Mouse (Mus musculus): ENCODE measurements around the gene Pnpla1. TPM values are rescaled to one million over a fixed set of nuclear protein-coding genes. Genes with fewer than 3 reads are reported as not detected.

Gene Pnpla1
- polyA plus RNA-seq, 1 experiment from 2014 or later = 1.2 TPM

GRCm38 (mm10) chr17:28850511-28850910, 7.7 kb upstream of the Pnpla1 start:
- Histone ChIP-seq H3K27me3 (replicated peaks) (no peaks in the 10 kb centered on the region), H3K9me3 (no peaks in the 10 kb centered on the region), H3K36me3 (no peaks in the 10 kb centered on the region), H3K4me1 (replicated peaks) (0 out of 2 replicates have a peak, but pooled peaks cover under 1% of the 10 kb centered on the region), H3K4me3 (replicated peaks) (no peak overlapping the region; the same call in 1 of the 2 replicates), H3K4me2 (replicated peaks) (peak overlapping the region; percentile 52; the same call in 1 of the 2 replicates), H3K9ac (no peak overlapping the region), H3K27ac (no peak overlapping the region)
- no peak for ATAC-seq
- WGBS = 87% methylated on average over 5 of the region's 5 CpGs

DNA sequence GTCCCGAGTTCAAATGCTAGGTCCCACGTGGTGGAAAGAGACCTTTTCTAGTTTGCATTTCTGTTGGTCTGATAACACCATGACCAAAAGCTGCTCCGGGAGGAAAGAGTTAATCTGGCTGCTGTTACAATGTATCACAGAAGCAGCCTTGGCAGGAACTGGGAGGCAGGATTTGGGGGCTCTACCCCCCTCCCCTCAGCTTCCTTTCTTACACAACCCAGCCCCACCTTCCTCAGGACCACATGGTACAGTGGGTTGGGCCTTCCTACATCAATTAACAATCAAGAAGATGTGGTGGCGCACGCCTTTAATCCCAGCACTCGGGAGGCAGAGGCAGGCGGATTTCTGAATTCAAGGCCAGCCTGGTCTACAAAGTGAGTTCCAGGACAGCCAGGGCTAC, 3.8 kb upstream of the Pnpla1 start:
- no peak for ATAC-seq
- no peaks in the 10 kb centered on the region for H3K27me3 ChIP-seq (replicated peaks)
- H3K36me3 ChIP-seq = no peaks in the 10 kb centered on the region
- H3K27ac ChIP-seq = no peak overlapping the region
- no peak overlapping the region for H3K4me2 ChIP-seq (replicated peaks)
- no peak overlapping the region for H3K9ac ChIP-seq
- no peak overlapping the region for H3K4me3 ChIP-seq (replicated peaks)
- WGBS = 83% methylated on average over 7 of the region's 7 CpGs
- H3K4me1 ChIP-seq (replicated peaks) = 0 out of 2 replicates have a peak, but pooled peaks cover 6% of the 10 kb centered on the region
- no peaks in the 10 kb centered on the region for H3K9me3 ChIP-seq

GRCm38 (mm10) chr17:28855166-28855885, 2.9 kb upstream of the Pnpla1 start:
- ATAC-seq = peak; percentile 63
- no peak overlapping the region for H3K9ac ChIP-seq
- 0 out of 2 replicates have a peak, but pooled peaks cover 6% of the 10 kb centered on the region for H3K4me1 ChIP-seq (replicated peaks)
- H3K27ac ChIP-seq = peak overlapping the region; percentile 17; the same call in 1 of the 2 replicates
- WGBS = 62% methylated on average over 9 of the region's 9 CpGs
- H3K4me2 ChIP-seq (replicated peaks) = no peak overlapping the region
- no peaks in the 10 kb centered on the region for H3K27me3 ChIP-seq (replicated peaks)
- H3K4me3 ChIP-seq (replicated peaks) = no peak overlapping the region
- H3K36me3 ChIP-seq = no peaks in the 10 kb centered on the region
- H3K9me3 ChIP-seq = no peaks in the 10 kb centered on the region

GRCm38 (mm10) chr17:28856030-28856429, 2.2 kb upstream of the Pnpla1 start:
- WGBS = 66% methylated on average over 3 of the region's 3 CpGs
- 0 out of 2 replicates have a peak overlapping the region, but pooled peaks have one; percentile 17 for H3K27ac ChIP-seq

DNA sequence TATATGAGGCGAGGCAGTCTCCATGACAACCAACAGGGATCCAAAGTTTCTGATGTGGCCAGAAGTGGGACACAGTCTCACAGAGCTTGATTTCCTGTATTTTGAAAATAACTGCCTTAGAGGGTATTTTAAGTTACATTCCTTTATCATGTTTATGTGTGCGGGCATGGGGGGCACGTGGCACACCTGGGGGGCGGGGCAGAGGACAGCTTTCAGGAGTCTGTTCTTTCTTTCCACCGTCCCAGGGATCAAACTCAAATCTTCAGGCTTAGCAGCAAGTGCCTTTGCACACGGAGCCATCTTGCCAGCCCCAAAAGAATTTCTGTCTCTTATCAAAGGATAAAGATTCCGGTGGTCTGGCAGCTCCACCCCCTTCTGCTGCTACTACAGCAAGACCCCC, 5.7 kb downstream of the Pnpla1 start:
- Histone ChIP-seq H3K27me3 (replicated peaks) (no peaks in the 10 kb centered on the region), H3K4me2 (replicated peaks) (no peak overlapping the region), H3K4me1 (replicated peaks) (no peaks in the 10 kb centered on the region), H3K36me3 (no peaks in the 10 kb centered on the region), H3K4me3 (replicated peaks) (no peak overlapping the region), H3K9ac (no peak overlapping the region), H3K27ac (no peak overlapping the region), H3K9me3 (no peaks in the 10 kb centered on the region)
- no peak for ATAC-seq
- 59% methylated on average over 7 of the region's 7 CpGs for WGBS

More at GRCm38 (mm10) chr17:28856030-28856429, 2.2 kb upstream of the Pnpla1 start:
- 0 out of 2 replicates have a peak, but pooled peaks cover 6% of the 10 kb centered on the region for H3K4me1 ChIP-seq (replicated peaks)
- no peaks in the 10 kb centered on the region for H3K9me3 ChIP-seq
- no peaks in the 10 kb centered on the region for H3K36me3 ChIP-seq
- H3K4me3 ChIP-seq (replicated peaks) = no peak overlapping the region
- no peak overlapping the region for H3K4me2 ChIP-seq (replicated peaks)
- peak; percentile 56; the same call in 1 of the 2 replicates for ATAC-seq
- no peak overlapping the region for H3K9ac ChIP-seq
- H3K27me3 ChIP-seq (replicated peaks) = no peaks in the 10 kb centered on the region

- H3K9ac ChIP-seq = no peak overlapping the region
- 68% methylated on average over 6 of the region's 6 CpGs for WGBS
- ATAC-seq = no peak
- H3K4me2 ChIP-seq (replicated peaks) = no peak overlapping the region
- H3K36me3 ChIP-seq = no peaks in the 10 kb centered on the region
- H3K27me3 ChIP-seq (replicated peaks) = no peaks in the 10 kb centered on the region
- no peaks in the 10 kb centered on the region for H3K4me1 ChIP-seq (replicated peaks)
- H3K9me3 ChIP-seq = no peaks in the 10 kb centered on the region
- H3K4me3 ChIP-seq (replicated peaks) = no peak overlapping the region
- H3K27ac ChIP-seq = no peak overlapping the region
Observed at GRCm38 (mm10) chr17:28864464-28864863, 6.3 kb downstream of the Pnpla1 start.

GRCm38 (mm10) chr17:28866921-28867320, 8.7 kb downstream of the Pnpla1 start:
- no peak overlapping the region for H3K27ac ChIP-seq
- no peak overlapping the region for H3K4me2 ChIP-seq (replicated peaks)
- H3K4me1 ChIP-seq (replicated peaks) = no peaks in the 10 kb centered on the region
- 0 out of 2 replicates have a peak, but pooled peaks have one; percentile 41 for ATAC-seq
- no peaks in the 10 kb centered on the region for H3K27me3 ChIP-seq (replicated peaks)
- H3K4me3 ChIP-seq (replicated peaks) = no peak overlapping the region
- H3K9me3 ChIP-seq = no peaks in the 10 kb centered on the region
- no peak overlapping the region for H3K9ac ChIP-seq
- H3K36me3 ChIP-seq = no peaks in the 10 kb centered on the region

- 85% methylated on average over 4 of the region's 4 CpGs for WGBS
- H3K36me3 ChIP-seq = no peaks in the 10 kb centered on the region
- H3K4me3 ChIP-seq (replicated peaks) = no peak overlapping the region
- no peak for ATAC-seq
- no peaks in the 10 kb centered on the region for H3K9me3 ChIP-seq
- H3K4me1 ChIP-seq (replicated peaks) = no peaks in the 10 kb centered on the region
- no peak overlapping the region for H3K9ac ChIP-seq
- H3K4me2 ChIP-seq (replicated peaks) = no peak overlapping the region
- no peak overlapping the region for H3K27ac ChIP-seq
- H3K27me3 ChIP-seq (replicated peaks) = no peaks in the 10 kb centered on the region
Observed at GRCm38 (mm10) chr17:28867381-28867780, 9.2 kb downstream of the Pnpla1 start.

GRCm38 (mm10) chr17:28869412-28870110, 11.3 kb downstream of the Pnpla1 start:
- Histone ChIP-seq H3K4me3 (replicated peaks) (no peak overlapping the region), H3K27ac (no peak overlapping the region), H3K27me3 (replicated peaks) (no peaks in the 10 kb centered on the region), H3K36me3 (no peaks in the 10 kb centered on the region), H3K9ac (no peak overlapping the region), H3K4me1 (replicated peaks) (no peaks in the 10 kb centered on the region), H3K4me2 (replicated peaks) (no peak overlapping the region), H3K9me3 (no peaks in the 10 kb centered on the region)
- 45% methylated on average over 9 of the region's 9 CpGs for WGBS
- ATAC-seq = no peak

GRCm38 (mm10) chr17:28870435-28870834, 12.2 kb downstream of the Pnpla1 start:
- 72% methylated on average over 5 of the region's 5 CpGs for WGBS
- no peak overlapping the region for H3K27ac ChIP-seq
- 0 out of 2 replicates have a peak, but pooled peaks cover 5% of the 10 kb centered on the region for H3K4me1 ChIP-seq (replicated peaks)
- no peak for ATAC-seq
- no peaks in the 10 kb centered on the region for H3K9me3 ChIP-seq
- no peaks in the 10 kb centered on the region for H3K36me3 ChIP-seq
- H3K4me3 ChIP-seq (replicated peaks) = no peak overlapping the region
- no peaks in the 10 kb centered on the region for H3K27me3 ChIP-seq (replicated peaks)
- no peak overlapping the region for H3K4me2 ChIP-seq (replicated peaks)
- no peak overlapping the region for H3K9ac ChIP-seq

DNA sequence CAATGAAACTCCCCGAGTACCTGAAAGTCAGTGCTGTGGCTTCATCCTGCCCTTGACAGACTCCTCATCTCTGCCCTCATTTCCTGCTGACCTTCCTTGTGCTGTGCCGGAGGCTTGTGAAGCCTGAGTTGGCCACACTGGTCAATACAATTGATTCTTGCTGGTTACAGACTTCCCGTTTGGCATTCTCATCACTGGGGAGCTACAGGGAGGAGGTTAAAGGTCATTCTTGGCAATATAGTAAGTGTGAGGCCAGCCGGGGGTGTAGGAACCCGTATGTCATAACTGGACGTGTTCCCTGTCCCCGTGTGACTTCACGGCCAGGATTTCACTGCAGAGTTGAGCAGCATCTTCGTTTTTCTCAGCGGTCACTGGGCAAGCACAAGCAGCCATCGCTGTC, 13.6 kb downstream of the Pnpla1 start:
- H3K9me3 ChIP-seq = no peaks in the 10 kb centered on the region
- no peak overlapping the region for H3K4me3 ChIP-seq (replicated peaks)
- 64% methylated on average over 11 of the region's 11 CpGs for WGBS
- no peak overlapping the region for H3K4me2 ChIP-seq (replicated peaks)
- H3K9ac ChIP-seq = no peak overlapping the region
- no peak overlapping the region for H3K27ac ChIP-seq
- no peaks in the 10 kb centered on the region for H3K27me3 ChIP-seq (replicated peaks)
- no peak for ATAC-seq
- H3K4me1 ChIP-seq (replicated peaks) = 0 out of 2 replicates have a peak, but pooled peaks cover 10% of the 10 kb centered on the region
- no peaks in the 10 kb centered on the region for H3K36me3 ChIP-seq

DNA sequence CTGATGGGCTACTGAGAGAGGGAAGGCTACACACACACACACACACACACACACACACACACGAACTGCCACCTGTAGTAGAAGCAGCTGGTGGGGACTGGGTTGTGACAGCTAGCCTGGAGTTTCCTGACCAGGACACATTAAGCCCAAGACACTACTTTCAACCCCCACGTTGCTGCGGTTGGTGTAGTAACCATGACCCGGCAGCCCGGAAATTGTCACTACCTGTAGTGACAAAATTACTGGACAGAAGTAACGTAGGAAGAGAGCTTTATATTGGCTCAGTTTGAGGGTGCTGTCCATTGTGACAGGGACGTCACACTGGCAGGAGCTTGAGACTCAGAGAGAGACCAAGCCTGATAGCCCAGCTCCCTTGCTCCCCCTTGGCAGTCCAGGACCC, 14.1 kb downstream of the Pnpla1 start:
- Histone ChIP-seq H3K4me2 (replicated peaks) (no peak overlapping the region), H3K9ac (no peak overlapping the region), H3K27me3 (replicated peaks) (no peaks in the 10 kb centered on the region), H3K27ac (no peak overlapping the region), H3K9me3 (no peaks in the 10 kb centered on the region), H3K4me1 (replicated peaks) (0 out of 2 replicates have a peak, but pooled peaks cover 10% of the 10 kb centered on the region), H3K4me3 (replicated peaks) (no peak overlapping the region), H3K36me3 (no peaks in the 10 kb centered on the region)
- no peak for ATAC-seq
- WGBS = 86% methylated on average over 7 of the region's 7 CpGs

All from intestine, embryonic 15.5 days (tissue).